Mouse (Mus musculus) ES-Bruce4 (cell line): ENCODE data around the gene Mmadhc.

ENCODE experiments used
- EP300 ChIP-seq: IDR thresholded peaks from 2 replicates; pipeline ENCODE4 v1.6.1; 2011; ENCODE audit warnings: low read depth, low read length; ENCODE audit not compliant: insufficient read depth
- POLR2A ChIP-seq: IDR thresholded peaks from one replicate; pipeline ENCODE4 v1.8.1; 2011; ENCODE audit warnings: low read length; ENCODE audit not compliant: insufficient read depth

DNA sequence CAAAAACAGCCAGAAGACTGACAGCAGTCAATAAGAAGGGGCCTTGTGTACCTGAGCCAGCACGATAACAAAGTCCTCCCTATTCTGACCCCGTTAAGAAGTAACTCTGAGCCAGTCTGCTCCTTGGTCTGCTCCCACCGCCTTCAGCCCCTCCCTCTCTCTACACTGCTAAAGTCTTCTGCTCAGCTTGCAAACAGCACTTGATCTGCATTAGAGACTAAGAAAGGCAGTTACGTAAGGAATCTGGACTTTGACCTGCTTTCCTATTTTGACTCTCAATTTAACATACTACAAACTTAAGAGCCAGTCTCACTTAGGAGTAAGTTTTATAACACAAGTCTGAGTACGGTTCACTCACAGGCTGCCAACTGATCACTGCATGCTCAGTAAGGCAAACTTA, 12.6 kb downstream of the Mmadhc start:
- TF ChIP-seq POLR2A, result no peak
- no peak for TF ChIP-seq EP300
